Mouse (Mus musculus) MEL (cell line): ENCODE measurements at regions not wholly inside any gene's neighbourhood (a gene's known extent, or its start where the extent isn't known, plus 50 kb on each side); places are given as distances from the start of the nearest gene placed in this dataset.

Experiments
- BHLHE40 ChIP-seq: IDR thresholded peaks from 2 replicates; pipeline ENCODE4 v1.6.1; 2012; ENCODE audit warnings: low read depth, mild to moderate bottlenecking, inconsistent platforms, low read length, improper control_type of control experiment, borderline replicate concordance
- CTCF ChIP-seq, 3 experiments: IDR thresholded peaks in 2 of 3; conservative IDR thresholded peaks in 1 of 3; 2 replicates each; pipeline ENCODE4 v1.5.1; 2011 to 2012; ENCODE audit warnings: low read length in 3 of 3, low read depth in 2 of 3, mild to moderate bottlenecking in 2 of 3, improper control_type of control experiment in 1 of 3, inconsistent platforms in 1 of 3, mixed read lengths in 1 of 3, moderate library complexity in 1 of 3; ENCODE audit not compliant: control insufficient read depth in 1 of 3, insufficient read depth in 1 of 3, poor library complexity in 1 of 3, severe bottlenecking in 1 of 3
- ELF1 ChIP-seq: IDR thresholded peaks from 2 replicates; pipeline ENCODE4 v1.6.1; 2014; ENCODE audit warnings: low read depth, mild to moderate bottlenecking, inconsistent platforms, low read length, improper control_type of control experiment, moderate library complexity
- MAX ChIP-seq: IDR thresholded peaks from 2 replicates; pipeline ENCODE4 v1.6.1; 2011; ENCODE audit warnings: low read length, improper control_type of control experiment
- MYB ChIP-seq: IDR thresholded peaks from 2 replicates; pipeline ENCODE4 v1.6.1; 2011; ENCODE audit warnings: mild to moderate bottlenecking, low read depth, low read length, improper control_type of control experiment
- NELFE ChIP-seq: IDR thresholded peaks from 2 replicates; pipeline ENCODE4 v1.6.1; 2011; ENCODE audit warnings: low read depth, low read length, improper control_type of control experiment
- POLR2A ChIP-seq, 2 experiments: IDR thresholded peaks; 2 replicates each; pipeline ENCODE4 v1.6.1; 2011 to 2012; ENCODE audit warnings: low read length in 2 of 2, mild to moderate bottlenecking in 2 of 2, control low read depth in 1 of 2, improper control_type of control experiment in 1 of 2, low read depth in 1 of 2, moderate library complexity in 1 of 2; ENCODE audit not compliant: control insufficient read depth in 1 of 2, insufficient read depth in 1 of 2, poor library complexity in 1 of 2
- TAL1 ChIP-seq: IDR thresholded peaks from 2 replicates; pipeline ENCODE4 v1.6.1; 2012; ENCODE audit warnings: mild to moderate bottlenecking, inconsistent platforms, low read length, moderate library complexity, mixed read lengths
- USF1 ChIP-seq: IDR thresholded peaks from 2 replicates; pipeline ENCODE4 v1.6.1; 2014; ENCODE audit warnings: low read depth, mild to moderate bottlenecking, inconsistent platforms, low read length, improper control_type of control experiment, moderate library complexity

DNA sequence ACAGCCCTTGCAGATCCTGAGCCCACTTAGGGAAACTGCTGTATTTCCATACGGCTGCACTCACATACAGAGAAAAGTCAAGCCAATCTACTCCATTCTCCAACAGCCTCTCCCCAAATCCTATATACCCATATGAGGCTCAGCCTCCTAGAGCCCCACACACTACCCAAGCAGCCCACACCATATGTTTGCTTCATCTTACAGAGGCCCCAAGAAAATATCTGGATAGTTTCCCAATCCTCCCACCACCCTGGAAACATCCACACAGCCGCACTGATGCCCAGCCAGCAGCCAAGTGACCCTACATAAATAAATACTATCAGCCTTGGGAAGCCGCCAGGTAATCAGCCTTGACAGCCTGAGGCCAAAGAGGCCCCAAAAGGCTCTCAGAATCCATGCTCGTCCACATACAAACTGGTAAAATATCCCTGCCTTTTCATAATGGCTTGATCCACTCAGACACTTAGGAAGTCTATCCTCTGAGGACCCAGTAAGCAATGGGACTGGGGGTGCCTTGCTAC, 153.1 kb upstream of the Fam78b start:
- TF ChIP-seq POLR2A (IDR thresholded peaks at IDR 0.05; ENCODE audit: control insufficient read depth in 1 of 2, insufficient read depth in 1 of 2, low read depth in 1 of 2, low read length in 2 of 2, poor library complexity in 1 of 2) (no peak), MYB (no peak), TAL1 (no peak), MAX (no peak), NELFE (no peak), ELF1 (no peak), USF1 (no peak), CTCF (IDR thresholded peaks at IDR 0.05 in 2 of 3, conservative IDR thresholded peaks at IDR 0.05 in 1 of 3; ENCODE audit: control insufficient read depth in 1 of 3, insufficient read depth in 1 of 3, low read depth in 2 of 3, low read length in 3 of 3, poor library complexity in 1 of 3, severe bottlenecking in 1 of 3) (no peak), BHLHE40 (no peak)
